Mouse (Mus musculus) thymus, adult 2 months (tissue): ENCODE data around the gene Klhdc3. TPM values are rescaled to one million over a fixed set of nuclear protein-coding genes. Genes with fewer than 3 reads are reported as not detected.

Experiments used
- DNase-seq: peaks from one replicate; pipeline ENCODE4 v3.0.0; 2021
- H3K27ac ChIP-seq: fragments of 200-500 bp; 2 replicates; pipeline ENCODE4 v1.5.1; 2012; ENCODE audit warnings: low read length, control low read depth; ENCODE audit not compliant: control insufficient read depth, insufficient read depth
- H3K27me3 ChIP-seq: fragments of 200-500 bp; 2 replicates; pipeline ENCODE4 v1.6.1; 2012; ENCODE audit warnings: mild to moderate bottlenecking, low read length, moderate library complexity, mixed read lengths; ENCODE audit not compliant: control insufficient read depth, insufficient read depth
- H3K36me3 ChIP-seq: fragments of 200-500 bp; 2 replicates; pipeline ENCODE4 v1.6.1; 2012; ENCODE audit warnings: mild to moderate bottlenecking, low read length, moderate library complexity; ENCODE audit not compliant: control insufficient read depth, insufficient read depth
- H3K4me1 ChIP-seq: fragments of 200-500 bp; replicated peaks from 2 replicates; pipeline ENCODE4 v1.6.1; 2012; ENCODE audit warnings: low read length; ENCODE audit not compliant: control insufficient read depth, insufficient read depth
- H3K4me3 ChIP-seq: fragments of 200-500 bp; 2 replicates; pipeline ENCODE4 v1.5.1; 2012; ENCODE audit warnings: mild to moderate bottlenecking, low read length, control low read depth, moderate library complexity; ENCODE audit not compliant: control insufficient read depth, insufficient read depth
- CTCF ChIP-seq: fragments of 200-500 bp; IDR thresholded peaks from 2 replicates; pipeline ENCODE4 v1.5.1; 2012; ENCODE audit warnings: mild to moderate bottlenecking, control low read depth, low read length, moderate library complexity, borderline replicate concordance; ENCODE audit not compliant: control insufficient read depth, poor library complexity, insufficient read depth; ENCODE audit errors: extremely low read depth
- POLR2A ChIP-seq: fragments of 200-500 bp; IDR thresholded peaks from 2 replicates; pipeline ENCODE4 v1.6.1; 2012; ENCODE audit warnings: mild to moderate bottlenecking, low read length, control low read depth, moderate library complexity; ENCODE audit not compliant: control insufficient read depth, poor library complexity, insufficient read depth; ENCODE audit errors: extremely low read depth
- WGBS: fragments of 180-500 bp; shearing (Covaris S2); methylation state at CpG from one replicate; pipeline ENCODE4 v1.1.7; 2018; 5-methylcytosine and 5-hydroxymethylcytosine counted together
- polyA plus RNA-seq: library from polyadenylated mRNA; depleted of rRNA; stranded (reverse); fragments of >200 nt; gene quantifications from 2 replicates; pipeline ENCODE4 v1.2.3, GENCODE M21; 2012; rRNA removed

Klhdc3 gene
- polyA plus RNA-seq = 116 and 124 TPM in 2 replicates

DNA sequence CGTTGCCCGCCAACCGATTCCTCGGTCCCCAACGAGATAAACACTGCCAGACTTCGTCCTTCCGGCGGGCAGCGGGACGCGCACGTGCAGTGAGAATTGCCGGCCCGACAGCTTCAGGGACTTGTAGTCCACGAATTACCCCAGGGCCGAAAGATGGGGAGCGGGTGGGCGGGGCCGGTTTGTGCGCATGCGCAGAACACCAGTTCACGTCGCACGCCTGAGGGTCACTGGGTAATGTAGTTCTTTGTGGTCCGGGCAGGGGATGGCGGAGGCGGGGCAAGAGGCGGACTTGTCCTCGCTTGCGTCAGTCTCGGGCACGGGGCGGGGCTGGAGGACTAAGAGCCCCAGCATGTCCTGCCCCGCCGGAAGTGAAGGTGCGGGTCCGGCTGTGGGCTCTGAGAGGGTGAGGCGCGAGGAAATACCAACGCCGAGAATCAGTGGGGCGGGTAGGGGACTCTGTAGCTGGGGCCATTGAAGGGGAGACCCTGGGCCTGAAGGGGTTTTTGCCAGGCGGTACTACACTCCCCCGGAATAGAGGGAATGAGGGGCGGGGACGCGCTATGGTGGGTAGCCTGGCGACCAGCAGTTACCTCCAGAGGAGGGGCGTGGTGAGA is at the start of gene Klhdc3:
Klhdc3 (minus strand) TSS at position 155 of the 614 bp plus-strand sequence.
- DNase-seq = peak; percentile 97
- Histone ChIP-seq H3K27ac (no peak within 1 kb of the TSS), H3K36me3 (peaks cover 18% of the 10 kb centered on the region), H3K4me3 (peak within 1 kb of the TSS; percentile 72), H3K27me3 (no peaks in the 10 kb centered on the region), H3K4me1 (peaks cover 20% of the 10 kb centered on the region)
- no peak for TF ChIP-seq CTCF
- TF ChIP-seq POLR2A = 0 out of 2 replicates have a peak, but pooled peaks have one; percentile 28
- WGBS = 1% methylated on average over 49 of the region's 49 CpGs

- H3K4me3 ChIP-seq = no peak within 1 kb of the TSS
- 65% methylated on average over 24 of the region's 24 CpGs for WGBS
- TF ChIP-seq CTCF (no peak), POLR2A (no peak)
Measured at GRCm38 (mm10) chr17:46728904-46729318, 48.2 kb upstream of the Klhdc3 start, which contains the start of gene Gnmt. Gene Gnmt (minus strand): TSS chr17:46729168.

GRCm38 (mm10) chr17:46728496-46728895 is 47.8 kb upstream of the Klhdc3 start:
- no peak overlapping the region for H3K27ac ChIP-seq
- TF ChIP-seq CTCF = no peak
- no peak for TF ChIP-seq POLR2A
- H3K4me3 ChIP-seq = no peak overlapping the region

More at GRCm38 (mm10) chr17:46728904-46729318, 48.2 kb upstream of the Klhdc3 start, which contains the start of gene Gnmt:
- DNase-seq = no peak
- H3K4me1 ChIP-seq = no peaks in the 10 kb centered on the region
- no peak within 1 kb of the TSS for H3K27ac ChIP-seq
- H3K27me3 ChIP-seq = no peaks in the 10 kb centered on the region
- no peaks in the 10 kb centered on the region for H3K36me3 ChIP-seq

GRCm38 (mm10) chr17:46728021-46728420 is 47.3 kb upstream of the Klhdc3 start:
- Histone ChIP-seq H3K4me1 (peaks cover 2% of the 10 kb centered on the region; the same call in 1 of the 2 replicates), H3K27me3 (no peaks in the 10 kb centered on the region), H3K27ac (no peak overlapping the region), H3K4me3 (no peak overlapping the region), H3K36me3 (no peaks in the 10 kb centered on the region)
- TF ChIP-seq POLR2A = no peak
- no peak for TF ChIP-seq CTCF
- 61% methylated on average over 6 of the region's 6 CpGs for WGBS
- DNase-seq = peak; percentile 28

More at GRCm38 (mm10) chr17:46728496-46728895, 47.8 kb upstream of the Klhdc3 start:
- no peaks in the 10 kb centered on the region for H3K27me3 ChIP-seq
- DNase-seq = no peak
- no peaks in the 10 kb centered on the region for H3K36me3 ChIP-seq
- WGBS = 85% methylated on average over 11 of the region's 11 CpGs
- no peaks in the 10 kb centered on the region for H3K4me1 ChIP-seq

DNA sequence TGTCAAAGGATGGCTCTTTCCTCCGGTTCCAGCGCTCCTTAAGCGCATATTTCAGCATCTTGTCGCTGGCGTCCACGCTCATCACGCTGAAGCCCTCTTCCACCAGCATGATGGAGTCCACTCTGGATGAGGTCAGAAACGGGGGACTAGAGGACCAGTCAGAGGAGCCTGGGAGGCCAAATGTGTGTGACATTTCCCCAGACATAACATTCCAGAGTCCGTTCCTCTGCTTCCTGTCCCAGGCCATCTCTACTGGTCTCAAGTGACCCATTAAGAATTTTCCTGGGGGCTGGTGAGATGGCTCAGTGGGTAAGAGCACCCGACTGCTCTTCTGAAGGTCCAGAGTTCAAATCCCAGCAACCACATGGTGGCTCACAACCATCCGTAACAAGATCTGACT is 46.6 kb upstream of the Klhdc3 start:
- Histone ChIP-seq H3K4me1 (peaks cover 7% of the 10 kb centered on the region; the same call in 1 of the 2 replicates), H3K27me3 (no peaks in the 10 kb centered on the region), H3K4me3 (no peak overlapping the region), H3K36me3 (no peaks in the 10 kb centered on the region), H3K27ac (no peak overlapping the region)
- WGBS = 97% methylated on average over 11 of the region's 11 CpGs
- no peak for TF ChIP-seq POLR2A
- TF ChIP-seq CTCF = no peak
- no peak for DNase-seq

GRCm38 (mm10) chr17:46725731-46726645 is 45.3 kb upstream of the Klhdc3 start:
- WGBS = 96% methylated on average over 26 of the region's 26 CpGs

More at GRCm38 (mm10) chr17:46725731-46726645, 45.3 kb upstream of the Klhdc3 start:
- Histone ChIP-seq H3K27me3 (no peaks in the 10 kb centered on the region), H3K27ac (no peak overlapping the region), H3K4me3 (no peak overlapping the region), H3K4me1 (peaks cover 9% of the 10 kb centered on the region; the same call in 1 of the 2 replicates), H3K36me3 (peaks cover 5% of the 10 kb centered on the region; the same call in 1 of the 2 replicates)
- no peak for DNase-seq
- TF ChIP-seq POLR2A = no peak
- TF ChIP-seq CTCF = no peak
